Mouse (Mus musculus): ENCODE results near the gene Znhit3. TPM values are rescaled to one million over a fixed set of nuclear protein-coding genes. Genes with fewer than 3 reads are reported as not detected.
"Not testable (repeated sequence)": the region's sequence is repeated elsewhere in the genome, so short reads cannot be mapped to it uniquely, and the experiment has no call there.

Gene Znhit3
- total and polyA plus RNA-seq, 3 experiments = 49.6 to 76.1 TPM; not detected in 1

DNA sequence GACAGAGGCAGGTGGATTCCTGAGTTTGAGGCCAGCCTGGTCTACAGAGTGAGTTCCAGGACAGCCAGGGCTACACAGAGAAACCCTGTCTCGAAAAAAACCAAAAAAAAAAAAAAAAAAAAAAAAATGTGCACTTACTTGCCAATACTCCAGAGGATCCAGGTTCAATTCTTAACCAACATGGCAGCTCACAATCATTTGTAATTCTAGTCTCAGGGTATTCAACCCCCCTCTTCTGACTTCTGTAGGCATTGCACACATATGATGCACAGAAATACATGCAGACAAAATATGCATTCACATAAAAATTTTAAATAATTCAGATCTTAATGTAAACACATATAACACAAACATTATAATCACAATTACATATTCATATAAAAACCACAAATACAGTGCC is 40.1 kb downstream of the Znhit3 start:
- TF ChIP-seq ZNF384 (IDR thresholded peaks at IDR 0.05; ENCODE audit: low read depth, low read length) = peak; percentile 51; the same call in 1 of the 2 replicates
- H3K4me1 ChIP-seq (ENCODE audit: control insufficient read depth in 1 of 2, insufficient read depth in 2 of 2, low read length in 2 of 2) = peaks cover 12 to 13% of the 10 kb centered on the region in 2 experiments

DNA sequence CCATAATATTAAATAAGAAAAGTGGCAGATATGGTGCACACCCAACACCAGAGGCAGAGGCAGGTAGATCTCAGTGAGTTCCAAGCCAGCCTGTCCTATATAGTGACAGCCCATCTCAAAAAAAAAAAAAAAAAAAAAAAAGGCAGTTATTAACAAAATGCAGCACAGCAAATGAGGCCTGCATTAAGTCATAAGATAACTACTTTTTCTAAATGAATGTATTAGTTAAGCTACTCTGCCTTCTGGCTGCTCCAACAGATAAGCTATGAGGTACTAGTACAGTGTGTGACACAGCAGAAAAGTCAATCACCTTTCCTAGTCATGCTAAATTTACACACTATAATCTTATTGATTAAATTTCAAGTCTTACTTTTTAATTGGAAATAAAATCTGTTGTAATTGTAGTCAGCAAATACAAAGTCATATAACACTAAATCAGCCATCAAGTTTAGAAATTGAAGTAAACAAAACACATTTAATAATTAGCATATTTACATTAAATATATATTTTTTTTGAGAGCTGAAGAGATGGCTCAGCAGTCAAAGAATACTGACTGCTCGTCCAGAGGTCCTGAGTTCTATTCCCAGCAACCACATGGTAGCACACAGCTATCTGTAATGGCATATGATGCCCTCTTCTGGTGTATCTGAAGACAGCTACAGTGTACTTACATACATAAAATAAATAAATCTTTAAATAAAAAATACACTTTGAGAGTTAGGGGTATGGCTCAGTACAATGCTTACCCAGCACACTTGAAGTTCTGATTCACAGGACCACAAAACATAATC is 42.9 kb downstream of the Znhit3 start:
- Histone ChIP-seq H3K79me2 (ENCODE audit: control insufficient read depth, insufficient read depth, low read length, poor library complexity) (peaks cover 27% of the 10 kb centered on the region), H3K9ac (ENCODE audit: control insufficient read depth, low read depth, low read length, poor library complexity, severe bottlenecking) (peak overlapping the region; percentile 54), H3K27me3 (ENCODE audit: control insufficient read depth in 1 of 2, insufficient read depth in 2 of 2, low read length in 2 of 2) (no peaks in the 10 kb centered on the region), H3K27ac (ENCODE audit: control insufficient read depth, low read depth, low read length) (peak overlapping the region; percentile 63), H3K9me3 (replicated peaks; ENCODE audit: insufficient read depth, low read length) (no peaks in the 10 kb centered on the region), H3K4me1 (ENCODE audit: control insufficient read depth in 1 of 2, insufficient read depth in 2 of 2, low read length in 2 of 2) (peaks cover 3 to 12% of the 10 kb centered on the region in 2 experiments; a peak in 3 of 4 replicates), H3K36me3 (ENCODE audit: control insufficient read depth in 1 of 2, insufficient read depth in 2 of 2, low read length in 2 of 2) (peaks cover 0 to 23% of the 10 kb centered on the region in 2 experiments; a peak in 2 of 4 replicates), H3K4me3 (ENCODE audit: control insufficient read depth in 1 of 2, insufficient read depth in 1 of 2, low read depth in 2 of 2, low read length in 2 of 2) (peak overlapping the region in 1 of 2 experiments; percentile 23; a peak in 2 of 4 replicates)
- DNase-seq (ENCODE audit: low read depth, low spot score) = peak; percentile 87
- TF ChIP-seq TBP (IDR thresholded peaks at IDR 0.05; ENCODE audit: low read depth, low read length) (0 out of 2 replicates have a peak, but pooled peaks have one; percentile 12), CHD2 (IDR thresholded peaks at IDR 0.05; ENCODE audit: low read length) (peak; percentile 15; the same call in 1 of the 2 replicates), TCF12 (IDR thresholded peaks at IDR 0.05; ENCODE audit: low read depth, low read length) (peak; percentile 89), USF1 (IDR thresholded peaks at IDR 0.05; ENCODE audit: low read depth, low read length) (no peak), POLR2AphosphoS5 (IDR thresholded peaks at IDR 0.05; ENCODE audit: borderline replicate concordance, low read depth, low read length) (no peak), SIN3A (IDR thresholded peaks at IDR 0.05; ENCODE audit: low read length) (peak; percentile 77), USF2 (IDR thresholded peaks at IDR 0.05; ENCODE audit: borderline replicate concordance in 1 of 2, insufficient read depth in 1 of 2, low read depth in 1 of 2, low read length in 2 of 2) (no peak), ETS1 (IDR thresholded peaks at IDR 0.05; ENCODE audit: low read depth, low read length) (peak; percentile 95), CTCF (IDR thresholded peaks at IDR 0.05 in 2 of 3, conservative IDR thresholded peaks at IDR 0.05 in 1 of 3; ENCODE audit: control insufficient read depth in 1 of 3, insufficient read depth in 1 of 3, low read depth in 2 of 3, low read length in 3 of 3, poor library complexity in 1 of 3, severe bottlenecking in 1 of 3) (peak; percentile 5 to 44 (median 19); a peak in 5 of 6 replicates), GATA1 (IDR thresholded peaks at IDR 0.05; ENCODE audit: low read depth, low read length) (peak; percentile 93), RAD21 (IDR thresholded peaks at IDR 0.05; ENCODE audit: low read depth, low read length) (no peak; the same call in 1 of the 2 replicates), ZC3H11A (IDR thresholded peaks at IDR 0.05; ENCODE audit: low read depth, low read length) (0 out of 2 replicates have a peak, but pooled peaks have one; percentile 6), MAFK (IDR thresholded peaks at IDR 0.05; ENCODE audit: borderline replicate concordance, low read depth, low read length) (peak; percentile 82), CHD1 (IDR thresholded peaks at IDR 0.05; ENCODE audit: low read depth, low read length) (no peak), ELF1 (IDR thresholded peaks at IDR 0.05; ENCODE audit: low read depth, low read length) (0 out of 2 replicates have a peak, but pooled peaks have one; percentile 10), HCFC1 (IDR thresholded peaks at IDR 0.05; ENCODE audit: low read depth, low read length) (0 out of 2 replicates have a peak, but pooled peaks have one; percentile 57), UBTF (IDR thresholded peaks at IDR 0.05; ENCODE audit: borderline replicate concordance, insufficient read depth, low read depth, low read length) (no peak), EP300 (IDR thresholded peaks at IDR 0.05; ENCODE audit: low read depth in 1 of 2, low read length in 2 of 2) (peak; percentile 92 to 94; a peak in 3 of 4 replicates), TAL1 (IDR thresholded peaks at IDR 0.05; ENCODE audit: low read length) (peak; percentile 81), MYC (IDR thresholded peaks at IDR 0.05; ENCODE audit: low read depth, low read length) (peak; percentile 83), ZNF384 (IDR thresholded peaks at IDR 0.05; ENCODE audit: low read depth, low read length) (peak; percentile 98), MAX (IDR thresholded peaks at IDR 0.05; ENCODE audit: low read length) (no peak), ZKSCAN1 (IDR thresholded peaks at IDR 0.05; ENCODE audit: low read depth, low read length) (peak; percentile 47; the same call in 1 of the 2 replicates), POLR2AphosphoS2 (IDR thresholded peaks at IDR 0.05; ENCODE audit: low read length) (0 out of 2 replicates have a peak, but pooled peaks have one; percentile 57), RCOR1 (IDR thresholded peaks at IDR 0.05; ENCODE audit: low read depth, low read length) (peak; percentile 85), MYB (IDR thresholded peaks at IDR 0.05; ENCODE audit: low read depth, low read length) (peak; percentile 80), GABPA (IDR thresholded peaks at IDR 0.05; ENCODE audit: low read depth, low read length) (peak; percentile 92), MXI1 (IDR thresholded peaks at IDR 0.05; ENCODE audit: low read depth, low read length) (0 out of 2 replicates have a peak, but pooled peaks have one; percentile 16)

More for the DNA sequence above, 40.1 kb downstream of the Znhit3 start:
- H3K27me3 ChIP-seq (ENCODE audit: control insufficient read depth in 1 of 2, insufficient read depth in 2 of 2, low read length in 2 of 2); H3K4me3 ChIP-seq (ENCODE audit: control insufficient read depth in 1 of 2, insufficient read depth in 1 of 2, low read depth in 2 of 2, low read length in 2 of 2); H3K27ac ChIP-seq (ENCODE audit: control insufficient read depth, low read depth, low read length); DNase-seq (ENCODE audit: low read depth, low spot score); H3K9ac ChIP-seq (ENCODE audit: control insufficient read depth, low read depth, low read length, poor library complexity, severe bottlenecking); H3K9me3 ChIP-seq (replicated peaks; ENCODE audit: insufficient read depth, low read length): not testable (repeated sequence)
- H3K36me3 ChIP-seq (ENCODE audit: control insufficient read depth in 1 of 2, insufficient read depth in 2 of 2, low read length in 2 of 2) = peaks cover 0 to 22% of the 10 kb centered on the region in 2 experiments; a peak in 2 of 4 replicates
- peaks cover 19% of the 10 kb centered on the region for H3K79me2 ChIP-seq (ENCODE audit: control insufficient read depth, insufficient read depth, low read length, poor library complexity)

Measured in MEL (cell line).